Mouse (Mus musculus) kidney, embryonic 16.5 days (tissue): ENCODE measurements around the gene Fermt2. TPM values are rescaled to one million over a fixed set of nuclear protein-coding genes. Genes with fewer than 3 reads are reported as not detected.
A peak's percentile ranks its signal among the peaks of the same experiment; 100 is the strongest.

Experiments used
- ATAC-seq: fragments of 200-750 bp; cut with Nextera tagmentation; 2 replicates; pipeline ENCODE4 v1.8.0; 2017; ENCODE audit warnings: moderate TSS enrichment; ENCODE audit not compliant: low FRiP score, low TSS enrichment
- H3K27ac ChIP-seq: fragments of 300-500 bp; sonication (generic); 2 replicates; pipeline ENCODE4 v1.5.1; 2014; ENCODE audit warnings: low read length
- H3K27me3 ChIP-seq: fragments of 300-500 bp; sonication (generic); 2 replicates; pipeline ENCODE4 v1.6.1; 2014; ENCODE audit warnings: low read length, control low read depth, mixed read lengths; ENCODE audit not compliant: insufficient read depth
- H3K36me3 ChIP-seq: fragments of 300-500 bp; sonication (generic); 2 replicates; pipeline ENCODE4 v1.6.1; 2014; ENCODE audit warnings: low read length, control low read depth, mixed read lengths; ENCODE audit not compliant: insufficient read depth
- H3K4me1 ChIP-seq: fragments of 300-500 bp; sonication (generic); 2 replicates; pipeline ENCODE4 v1.6.1; 2014; ENCODE audit warnings: low read length, control low read depth, mixed read lengths; ENCODE audit not compliant: insufficient read depth
- H3K4me2 ChIP-seq: fragments of 300-500 bp; sonication (generic); replicated peaks from 2 replicates; pipeline ENCODE4 v1.6.1; 2014; ENCODE audit warnings: low read depth, low read length
- H3K4me3 ChIP-seq: fragments of 300-500 bp; sonication (generic); 2 replicates; pipeline ENCODE4 v1.5.1; 2014; ENCODE audit warnings: mild to moderate bottlenecking, low read length
- H3K9ac ChIP-seq: fragments of 300-500 bp; sonication (generic); replicated peaks from 2 replicates; pipeline ENCODE4 v1.6.1; 2014; ENCODE audit warnings: low read length
- H3K9me3 ChIP-seq: fragments of 300-500 bp; sonication (generic); 2 replicates; pipeline ENCODE4 v1.6.1; 2016; ENCODE audit warnings: low read length, control low read depth
- WGBS: fragments of 180-500 bp; shearing (Covaris S2); extraction: QIAGEN DNeasy Blood & Tissue Kit; methylation state at CpG from one replicate; pipeline ENCODE4 v1.1.7; 2014; 5-methylcytosine and 5-hydroxymethylcytosine counted together
- polyA plus RNA-seq: library from polyadenylated mRNA; unstranded; fragments of >200 nt; fragmentation: Nextera tagmentation; extraction: Ambion mirVana; gene quantifications from 2 replicates; pipeline ENCODE4 v1.2.1, GENCODE M21; 2015

Gene Fermt2
- polyA plus RNA-seq, 1 experiment from 2014 or later = 164 TPM

- WGBS = 84% methylated on average over 9 of the region's 9 CpGs
- ATAC-seq = no peak
- Histone ChIP-seq H3K9ac (no peak overlapping the region), H3K27me3 (no peaks in the 10 kb centered on the region), H3K4me2 (no peak overlapping the region), H3K4me3 (no peak overlapping the region), H3K27ac (peak overlapping the region; percentile 59), H3K9me3 (no peaks in the 10 kb centered on the region), H3K36me3 (peaks cover 39% of the 10 kb centered on the region), H3K4me1 (peaks cover 48% of the 10 kb centered on the region)
Measured at GRCm38 (mm10) chr14:45457003-45457402, 72.9 kb downstream of the Fermt2 start.

DNA sequence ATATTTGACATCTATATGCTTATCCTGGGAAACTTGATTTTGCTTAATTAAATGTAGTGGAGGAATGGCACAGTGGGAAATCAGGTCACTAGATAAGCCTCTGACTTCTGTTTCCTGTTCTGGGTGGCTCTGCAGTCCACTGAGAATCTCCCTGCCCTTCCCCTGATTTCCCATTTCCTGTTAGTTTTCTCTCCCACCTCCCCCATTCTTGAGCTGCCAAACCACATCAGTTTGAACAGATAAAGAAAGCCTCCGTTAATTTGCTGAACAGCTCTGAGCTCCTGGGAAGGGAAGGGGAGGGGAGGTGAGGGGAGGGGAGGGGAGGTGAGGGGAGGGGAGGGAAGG is 73.4 kb downstream of the Fermt2 start:
- no peak for ATAC-seq
- Histone ChIP-seq H3K36me3 (peaks cover 34% of the 10 kb centered on the region), H3K4me2 (no peak overlapping the region), H3K4me1 (peaks cover 52% of the 10 kb centered on the region), H3K9me3 (no peaks in the 10 kb centered on the region), H3K27ac (peak overlapping the region; percentile 66), H3K27me3 (no peaks in the 10 kb centered on the region), H3K9ac (no peak overlapping the region), H3K4me3 (no peak overlapping the region)
- WGBS = 0% methylated on average over 1 of the region's 1 CpGs

- Histone ChIP-seq H3K4me2 (no peak overlapping the region), H3K9ac (no peak overlapping the region), H3K36me3 (peaks cover 29% of the 10 kb centered on the region), H3K27ac (peak overlapping the region; percentile 66), H3K4me1 (peaks cover 52% of the 10 kb centered on the region), H3K9me3 (no peaks in the 10 kb centered on the region), H3K27me3 (no peaks in the 10 kb centered on the region), H3K4me3 (no peak overlapping the region)
- ATAC-seq = no peak
- WGBS = 69% methylated on average over 12 of the region's 12 CpGs
Measured at GRCm38 (mm10) chr14:45455651-45456501, 74.0 kb downstream of the Fermt2 start.

- Histone ChIP-seq H3K9ac (peak overlapping the region; percentile 49), H3K4me3 (no peak overlapping the region), H3K9me3 (no peaks in the 10 kb centered on the region), H3K36me3 (peaks cover 13% of the 10 kb centered on the region), H3K27ac (peak overlapping the region; percentile 93), H3K4me1 (peaks cover 52% of the 10 kb centered on the region), H3K27me3 (no peaks in the 10 kb centered on the region), H3K4me2 (no peak overlapping the region)
- no peak for ATAC-seq
- WGBS = 49% methylated on average over 5 of the region's 5 CpGs
Measured at GRCm38 (mm10) chr14:45453538-45454233, 76.2 kb downstream of the Fermt2 start.

GRCm38 (mm10) chr14:45452861-45453512 is 76.9 kb downstream of the Fermt2 start:
- Histone ChIP-seq H3K4me1 (peaks cover 52% of the 10 kb centered on the region), H3K4me2 (peak overlapping the region; percentile 9; the same call in 1 of the 2 replicates), H3K9ac (no peak overlapping the region; the same call in 1 of the 2 replicates), H3K36me3 (peaks cover 7% of the 10 kb centered on the region), H3K27ac (peak overlapping the region; percentile 93), H3K27me3 (no peaks in the 10 kb centered on the region), H3K9me3 (no peaks in the 10 kb centered on the region), H3K4me3 (no peak overlapping the region)
- ATAC-seq = peak; percentile 85
- WGBS = 11% methylated on average over 11 of the region's 11 CpGs

DNA sequence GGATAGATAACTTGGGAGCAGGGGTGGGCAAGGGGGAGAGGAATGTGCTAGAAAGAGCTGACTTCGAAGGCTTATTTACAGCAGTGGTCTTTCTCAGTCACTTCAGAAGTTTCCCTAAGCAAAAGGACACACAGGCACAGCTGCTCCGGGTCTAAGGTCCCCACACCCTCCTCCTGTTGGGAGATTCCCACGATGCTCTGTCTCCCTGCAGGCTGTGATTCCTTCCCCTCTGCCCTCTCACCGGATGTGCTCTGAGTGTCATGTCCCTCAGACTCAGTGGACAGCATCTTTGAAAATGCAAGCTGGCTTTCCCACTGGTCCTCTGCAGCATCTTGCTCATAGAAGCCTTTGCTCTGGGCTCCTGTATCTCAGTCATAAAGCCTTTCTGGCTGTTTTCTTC is 77.8 kb downstream of the Fermt2 start:
- 20% methylated on average over 4 of the region's 4 CpGs for WGBS
- Histone ChIP-seq H3K4me1 (peaks cover 52% of the 10 kb centered on the region), H3K9me3 (no peaks in the 10 kb centered on the region), H3K27ac (peak overlapping the region; percentile 93), H3K27me3 (no peaks in the 10 kb centered on the region), H3K36me3 (0 out of 2 replicates have a peak, but pooled peaks cover under 1% of the 10 kb centered on the region), H3K9ac (peak overlapping the region; percentile 36), H3K4me3 (no peak overlapping the region), H3K4me2 (no peak overlapping the region; the same call in 1 of the 2 replicates)
- ATAC-seq = peak; percentile 47

DNA sequence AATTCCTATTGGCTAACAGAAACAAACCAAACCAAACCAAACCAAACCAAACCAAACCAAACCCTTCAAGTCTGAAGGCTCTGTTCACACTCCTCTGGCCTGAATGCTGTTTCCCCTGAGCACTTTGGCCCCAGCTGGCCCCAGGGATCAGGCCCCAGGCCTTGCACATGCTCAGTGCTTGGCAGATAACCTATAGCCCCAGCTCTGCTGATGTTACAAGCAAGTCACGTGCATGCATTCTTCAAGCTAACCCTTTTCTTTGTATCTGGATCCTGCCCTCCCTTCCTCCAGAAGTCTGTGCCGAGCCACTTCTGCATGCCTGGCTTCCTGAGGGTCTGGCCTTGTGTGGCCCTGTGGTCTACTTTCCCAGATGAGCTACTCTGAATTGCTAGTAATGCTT is 78.8 kb downstream of the Fermt2 start:
- H3K4me2 ChIP-seq = no peak overlapping the region
- 23% methylated on average over 2 of the region's 2 CpGs for WGBS
- H3K9me3 ChIP-seq = no peaks in the 10 kb centered on the region
- no peak for ATAC-seq
- peak overlapping the region; percentile 83 for H3K27ac ChIP-seq
- H3K36me3 ChIP-seq = no peaks in the 10 kb centered on the region
- H3K9ac ChIP-seq = no peak overlapping the region
- peaks cover 51% of the 10 kb centered on the region for H3K4me1 ChIP-seq
- H3K4me3 ChIP-seq = no peak overlapping the region
- no peaks in the 10 kb centered on the region for H3K27me3 ChIP-seq

DNA sequence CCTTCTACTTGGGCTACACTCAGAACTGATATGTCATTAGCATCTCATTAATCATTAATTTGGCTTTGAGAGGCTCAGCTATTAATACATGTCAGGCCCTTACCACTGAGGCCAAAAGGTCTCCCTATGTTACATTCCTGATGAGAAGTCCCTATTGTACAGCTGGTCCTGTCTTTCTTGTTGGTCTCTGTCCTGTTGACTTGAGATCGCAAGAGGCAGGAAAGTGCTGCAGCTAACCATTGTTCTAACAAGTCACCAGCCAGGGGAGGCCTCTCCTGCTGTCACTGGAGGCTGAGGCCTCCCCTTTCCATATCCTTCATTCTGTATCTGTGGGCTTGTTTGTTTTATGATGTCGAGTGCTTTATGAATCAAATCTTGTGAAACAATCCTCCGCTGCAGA is 83.1 kb downstream of the Fermt2 start:
- Histone ChIP-seq H3K27me3 (no peaks in the 10 kb centered on the region), H3K4me3 (no peak overlapping the region), H3K36me3 (no peaks in the 10 kb centered on the region), H3K27ac (peak overlapping the region; percentile 47; the same call in 1 of the 2 replicates), H3K4me1 (peaks cover 41% of the 10 kb centered on the region), H3K9ac (no peak overlapping the region), H3K4me2 (no peak overlapping the region), H3K9me3 (no peaks in the 10 kb centered on the region)
- ATAC-seq = no peak
- 64% methylated on average over 3 of the region's 3 CpGs for WGBS

DNA sequence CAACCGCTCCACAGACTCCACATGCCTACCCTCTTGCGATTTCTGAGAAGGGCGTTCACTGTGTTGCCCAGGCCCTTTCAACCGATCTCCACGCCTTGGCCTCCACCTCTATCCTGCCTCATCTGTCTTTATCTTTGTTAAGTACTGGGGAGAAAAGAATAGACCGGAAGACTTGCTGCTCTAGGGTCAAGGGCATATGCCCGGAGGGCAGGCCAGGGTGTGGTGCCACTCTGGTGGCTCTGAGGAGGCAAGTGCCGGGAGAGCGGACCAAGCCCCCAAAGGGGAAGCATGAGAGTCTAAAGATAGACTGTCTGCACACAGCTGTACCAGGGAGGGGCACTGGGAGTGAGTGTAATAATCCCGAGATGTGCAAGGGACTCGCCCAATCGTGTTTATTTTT is 84.5 kb downstream of the Fermt2 start:
- no peaks in the 10 kb centered on the region for H3K27me3 ChIP-seq
- no peak overlapping the region for H3K4me2 ChIP-seq
- no peak overlapping the region for H3K9ac ChIP-seq
- 42% methylated on average over 12 of the region's 12 CpGs for WGBS
- peak; percentile 62 for ATAC-seq
- H3K9me3 ChIP-seq = no peaks in the 10 kb centered on the region
- H3K36me3 ChIP-seq = no peaks in the 10 kb centered on the region
- peaks cover 39% of the 10 kb centered on the region for H3K4me1 ChIP-seq
- no peak overlapping the region for H3K4me3 ChIP-seq
- peak overlapping the region; percentile 1; the same call in 1 of the 2 replicates for H3K27ac ChIP-seq
